Mouse (Mus musculus) T-helper 17 cell (primary cell): ENCODE measurements around the gene Hist1h4j.

Source experiments
- in situ Hi-C, 2 experiments: fragments of 300-600 bp; cut with MboI, MseI; formaldehyde crosslinking; loops; 1 replicate in 1 of 2; 2 replicates in 1 of 2; pipeline ENCODE4 v1.15.1; 2025; ENCODE audit warnings: high pct_unique_total_duplicates in 2 of 2

Hist1h4j gene

DNA sequence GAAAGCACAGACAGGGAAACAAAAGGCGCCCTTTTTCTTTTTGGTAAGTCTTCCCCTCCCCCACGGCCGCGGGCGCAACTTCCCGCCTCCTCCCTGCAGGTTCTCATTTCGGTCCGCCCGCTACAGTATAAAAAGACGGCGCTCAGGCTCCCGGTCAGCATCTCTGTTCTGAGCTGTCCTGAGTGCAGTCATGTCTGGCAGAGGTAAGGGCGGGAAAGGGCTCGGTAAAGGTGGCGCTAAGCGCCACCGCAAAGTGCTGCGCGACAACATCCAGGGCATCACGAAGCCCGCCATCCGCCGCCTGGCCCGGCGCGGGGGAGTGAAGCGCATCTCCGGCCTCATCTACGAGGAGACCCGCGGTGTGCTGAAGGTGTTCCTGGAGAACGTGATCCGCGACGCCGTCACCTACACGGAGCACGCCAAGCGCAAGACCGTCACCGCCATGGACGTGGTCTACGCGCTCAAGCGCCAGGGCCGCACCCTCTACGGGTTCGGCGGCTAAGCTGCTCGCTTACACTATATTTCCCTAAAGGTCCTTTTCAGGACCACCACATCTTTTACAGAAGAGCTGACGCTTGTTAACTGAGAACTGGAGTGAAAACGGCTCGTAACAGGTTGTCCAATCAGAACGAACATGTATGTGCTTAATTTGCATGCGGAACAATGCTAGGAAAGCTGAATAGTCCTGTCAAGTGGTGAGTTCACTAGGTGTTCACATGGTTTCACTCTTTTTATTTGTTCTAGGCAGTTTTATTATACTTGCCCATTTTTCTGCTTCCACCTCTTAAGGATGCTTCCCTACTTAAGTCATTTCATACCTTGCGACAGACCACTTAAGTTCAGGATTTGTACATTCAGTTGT is at the start of gene Hist1h4j:
Gene Hist1h4j (plus strand): TSS at position 159 of the 862 bp plus-strand sequence.
- in situ Hi-C loops: loop anchor here (5.0 to 25.0 kb wide), 4 partner anchors 100 to 548 kb away; partner anchors contain the start of genes Hist1h2ap (in 1 of the 2), Hist1h2br (in 1 of the 2), Hist1h4n (in 1 of the 2) and Trim27 (in 1 of the 2)

DNA sequence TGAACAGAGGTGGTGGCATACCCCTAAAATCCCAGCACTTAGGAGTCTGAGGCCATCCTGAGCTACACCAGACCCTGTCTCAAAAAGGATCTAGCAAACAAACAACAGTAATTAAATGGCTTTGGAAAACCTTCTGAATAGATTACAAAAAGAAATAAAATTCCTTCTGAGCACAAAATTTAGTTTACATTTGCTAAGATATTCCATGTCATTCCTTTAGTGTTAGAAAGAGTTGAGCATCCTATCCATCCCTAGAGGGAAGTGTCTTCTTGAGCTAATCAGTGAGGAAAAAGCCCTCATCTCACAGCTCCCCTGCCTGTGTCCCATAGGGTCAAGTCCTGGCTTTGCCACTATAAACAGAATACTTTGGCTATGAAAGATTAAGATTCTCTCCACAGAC is 37.1 kb upstream of the Hist1h4j start, which contains the start of gene Olfr1359:
Gene Olfr1359 (plus strand): TSS at position 301 of the 400 bp plus-strand sequence.
- in situ Hi-C loops: no loop called here

DNA sequence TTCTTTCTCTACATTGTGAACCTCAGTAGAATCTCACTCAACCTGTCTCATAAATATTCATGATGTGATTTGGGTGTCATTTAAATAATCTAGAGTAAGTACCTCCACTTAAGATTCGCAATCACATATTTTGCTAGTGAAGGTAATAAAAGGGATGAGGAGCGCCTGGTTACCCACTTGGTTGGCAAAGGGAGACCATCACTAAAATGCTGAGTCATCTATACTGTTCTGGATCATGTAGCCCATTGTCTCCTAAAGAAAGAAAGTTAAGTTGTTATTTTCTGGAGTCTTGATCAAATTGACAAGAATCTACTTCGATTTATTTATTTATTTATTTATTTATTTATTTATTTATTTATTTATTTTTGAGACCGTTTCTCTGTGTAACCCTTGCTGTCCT is 28.2 kb upstream of the Hist1h4j start:
- in situ Hi-C loops: loop anchor here (5.0 to 25.0 kb wide), 3 partner anchors 182 to 1706 kb away; partner anchors contain the start of gene Abt1 (in 1 of the 2)

- in situ Hi-C loops: loop anchor here (5.0 to 25.0 kb wide), 4 partner anchors 548 to 1825 kb away; partner anchors contain the start of genes Abt1 (in 2 of the 2), Hist1h2af (in 1 of the 2), Hist1h3g (in 1 of the 2) and Hist1h4h (in 1 of the 2)
These were observed 24.7 kb upstream of the Hist1h4j start for GRCm38 (mm10) chr13:21710031-21710711.

- in situ Hi-C loops: loop anchor here (5.0 to 25.0 kb wide), 4 partner anchors 549 to 1824 kb away; partner anchors contain the start of genes Abt1 (in 2 of the 2), Hist1h2af (in 1 of the 2), Hist1h3g (in 1 of the 2) and Hist1h4h (in 1 of the 2)
These were observed 23.9 kb upstream of the Hist1h4j start for GRCm38 (mm10) chr13:21710821-21711525.

DNA sequence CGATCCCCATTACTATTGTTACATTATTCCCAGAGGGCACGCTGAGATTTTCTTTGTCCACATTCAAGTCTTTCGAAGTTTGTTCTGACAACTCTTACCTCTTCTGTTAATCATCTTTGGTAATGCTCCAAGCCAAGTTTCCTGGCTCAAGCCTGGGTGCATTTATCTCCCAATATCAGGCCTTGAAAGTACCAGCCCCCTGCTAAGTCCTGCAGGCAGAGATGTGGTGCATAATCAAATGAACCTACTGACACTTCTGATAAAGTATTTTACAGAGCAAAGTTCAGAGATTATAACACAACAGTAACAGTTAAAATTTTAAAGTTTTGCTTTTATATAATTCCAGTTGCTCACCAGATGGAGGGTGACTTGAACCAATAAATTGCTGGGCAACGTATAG is 23.2 kb upstream of the Hist1h4j start:
- in situ Hi-C loops: loop anchor here (5.0 to 25.0 kb wide), 4 partner anchors 549 to 1823 kb away; partner anchors contain the start of genes Abt1 (in 2 of the 2), Hist1h2af (in 1 of the 2), Hist1h3g (in 1 of the 2) and Hist1h4h (in 1 of the 2)

DNA sequence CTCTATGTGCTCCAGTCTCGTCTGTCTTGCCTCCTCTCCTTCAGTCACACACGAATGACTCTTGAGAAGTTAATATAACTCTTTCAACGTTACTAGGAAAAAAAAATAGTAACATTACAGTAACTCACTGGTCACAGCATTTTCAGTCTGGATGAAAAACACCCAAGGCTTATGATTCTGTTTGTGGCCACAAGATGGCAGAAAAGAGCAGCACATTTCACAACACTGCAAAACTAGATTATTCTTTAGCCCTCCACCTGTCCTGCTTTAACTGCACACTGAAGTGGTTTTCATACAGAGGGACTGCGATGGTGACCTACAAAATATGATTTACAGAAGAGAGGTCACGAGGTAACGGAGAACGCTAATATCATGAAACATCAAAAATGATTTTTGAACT is 20.1 kb upstream of the Hist1h4j start:
- in situ Hi-C loops: loop anchor here (5.0 to 25.0 kb wide), 9 partner anchors 73 to 1968 kb away; partner anchors contain the start of genes Abt1 (in 2 of the 2), Hist1h3g (in 2 of the 2), Hist1h2ac (in 1 of the 2) and Hist1h2ad (in 1 of the 2)

GRCm38 (mm10) chr13:21715131-21715863 is 19.6 kb upstream of the Hist1h4j start:
- in situ Hi-C loops: loop anchor here (5.0 to 25.0 kb wide), 8 partner anchors 72 to 1967 kb away; partner anchors contain the start of genes Abt1 (in 2 of the 2), Hist1h3g (in 2 of the 2), Hist1h2ac (in 1 of the 2) and Hist1h2ad (in 1 of the 2)

- in situ Hi-C loops: loop anchor here (5.0 to 25.0 kb wide), 8 partner anchors 71 to 1966 kb away; partner anchors contain the start of genes Abt1 (in 2 of the 2), Hist1h3g (in 2 of the 2), Hist1h2ac (in 1 of the 2) and Hist1h2ad (in 1 of the 2)
These were observed 18.9 kb upstream of the Hist1h4j start, which contains the start of the genes Hist1h2bl and Hist1h2ai for GRCm38 (mm10) chr13:21715864-21716539. Gene Hist1h2bl, minus strand, starts transcription at chr13:21716143. Gene Hist1h2ai, plus strand, starts transcription at chr13:21716422.

DNA sequence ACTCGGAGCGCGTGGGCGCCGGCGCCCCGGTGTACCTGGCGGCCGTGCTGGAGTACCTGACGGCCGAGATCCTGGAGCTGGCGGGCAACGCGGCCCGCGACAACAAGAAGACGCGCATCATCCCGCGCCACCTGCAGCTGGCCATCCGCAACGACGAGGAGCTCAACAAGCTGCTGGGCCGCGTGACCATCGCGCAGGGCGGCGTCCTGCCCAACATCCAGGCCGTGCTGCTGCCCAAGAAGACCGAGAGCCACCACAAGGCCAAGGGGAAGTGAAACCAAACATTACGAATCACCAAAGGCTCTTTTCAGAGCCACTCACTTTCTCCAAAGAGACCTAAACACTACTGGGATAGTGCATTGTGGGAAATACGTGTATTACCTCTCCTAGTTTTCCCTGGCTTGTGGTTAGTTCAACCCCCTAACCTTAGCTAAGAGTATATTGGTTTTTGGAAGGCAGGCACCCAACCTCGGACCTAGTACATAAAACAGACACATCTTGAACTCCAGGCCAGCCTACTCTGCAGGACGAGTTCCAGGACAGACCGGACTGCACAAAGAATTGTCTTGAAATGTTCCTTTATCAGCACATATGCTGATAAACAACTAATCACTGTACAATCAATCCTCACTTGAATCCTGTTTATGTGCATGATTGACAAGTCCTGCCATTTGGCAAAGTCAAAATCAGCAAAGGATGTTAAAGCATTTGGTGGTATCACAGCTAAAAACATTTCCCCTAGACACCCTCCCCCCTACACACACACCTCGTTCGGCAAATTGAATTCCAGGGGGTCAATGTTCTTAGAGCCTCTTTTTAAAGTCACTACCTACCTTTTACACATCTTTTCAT is 18.1 kb upstream of the Hist1h4j start:
- in situ Hi-C loops: loop anchor here (5.0 to 25.0 kb wide), 8 partner anchors 71 to 1966 kb away; partner anchors contain the start of genes Abt1 (in 2 of the 2), Hist1h3g (in 2 of the 2), Hist1h2ac (in 1 of the 2) and Hist1h2ad (in 1 of the 2)

- in situ Hi-C loops: loop anchor here (5.0 to 25.0 kb wide), 8 partner anchors 70 to 1965 kb away; partner anchors contain the start of genes Abt1 (in 2 of the 2), Hist1h3g (in 2 of the 2), Hist1h2ac (in 1 of the 2) and Hist1h2ad (in 1 of the 2)
These were observed 17.2 kb upstream of the Hist1h4j start, which contains the start of gene Hist1h3h for GRCm38 (mm10) chr13:21717397-21718357. Gene Hist1h3h, plus strand, starts transcription at chr13:21717659.

DNA sequence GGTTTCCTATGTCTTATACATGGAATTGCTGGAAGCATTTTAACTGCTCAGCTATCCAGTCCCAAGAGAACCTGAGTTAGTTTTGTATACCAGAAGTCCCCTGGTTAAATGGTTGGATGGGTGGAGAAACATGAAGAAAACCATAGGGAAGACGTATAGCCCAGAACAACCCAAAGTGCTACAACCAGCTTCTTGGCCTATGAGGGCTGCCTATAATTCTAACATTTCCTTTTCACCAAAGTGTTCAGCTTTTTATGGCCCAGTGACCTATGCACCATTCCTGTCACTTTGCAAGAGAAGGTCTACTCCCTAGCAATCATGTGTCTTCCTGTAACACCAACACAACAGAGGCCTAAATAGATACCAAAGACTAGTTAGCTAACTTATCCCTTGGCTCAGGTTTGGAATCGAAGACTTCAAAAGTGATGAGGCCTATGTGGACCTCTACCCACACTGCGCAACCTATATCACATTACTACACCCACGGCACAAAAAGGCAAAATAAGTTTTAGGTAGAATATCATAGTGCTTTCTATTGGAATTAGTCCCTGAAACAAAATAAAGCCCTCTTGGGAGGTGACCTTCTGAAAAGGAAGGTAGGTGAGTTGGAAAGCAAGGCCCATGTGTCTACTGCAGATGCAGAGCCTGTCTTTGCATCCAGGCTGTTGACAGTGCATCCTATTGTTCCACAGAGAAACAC is 16.3 kb upstream of the Hist1h4j start:
- in situ Hi-C loops: loop anchor here (5.0 to 25.0 kb wide), 8 partner anchors 69 to 1964 kb away; partner anchors contain the start of genes Abt1 (in 2 of the 2), Hist1h3g (in 2 of the 2), Hist1h2ac (in 1 of the 2) and Hist1h2ad (in 1 of the 2)

GRCm38 (mm10) chr13:21721107-21721756 is 13.6 kb upstream of the Hist1h4j start:
- in situ Hi-C loops: loop anchor here in 1 of 2 experiments (5.0 to 25.0 kb wide), 2 partner anchors 1691 to 1851 kb away; partner anchors contain the start of genes Abt1, Hist1h2ad, Hist1h2ae and Hist1h2bf

GRCm38 (mm10) chr13:21721757-21722372 is 13.0 kb upstream of the Hist1h4j start, which contains the start of gene Hist1h2bm:
Gene Hist1h2bm, plus strand, starts transcription at chr13:21722044.
- in situ Hi-C loops: loop anchor here in 1 of 2 experiments (5.0 to 25.0 kb wide), 2 partner anchors 1690 to 1850 kb away; partner anchors contain the start of genes Abt1, Hist1h2ad, Hist1h2ae and Hist1h2bf
